Mouse (Mus musculus): ENCODE data around the gene Olfr221. TPM values are rescaled to one million over a fixed set of nuclear protein-coding genes. Genes with fewer than 3 reads are reported as not detected.

Olfr221 gene
- total and polyA plus RNA-seq, 2 experiments: not detected

- DNase-seq (ENCODE audit: extremely low read depth, low read depth, low spot score): no peak
- Histone ChIP-seq H3K4me1 (ENCODE audit: control insufficient read depth, insufficient read depth, low read length) (no peaks in the 10 kb centered on the region), H3K27ac (replicated peaks; ENCODE audit: insufficient read depth, low read depth, low read length) (no peak overlapping the region), H3K9ac (ENCODE audit: low read depth, low read length) (no peak overlapping the region), H3K4me3 (ENCODE audit: insufficient read depth, low read depth, low read length) (no peak overlapping the region), H3K36me3 (ENCODE audit: control insufficient read depth, insufficient read depth, low read length) (peaks cover 16% of the 10 kb centered on the region), H3K27me3 (ENCODE audit: control insufficient read depth, insufficient read depth, low read length) (no peaks in the 10 kb centered on the region), H3K79me2 (ENCODE audit: control insufficient read depth, insufficient read depth, low read length) (no peaks in the 10 kb centered on the region)
- TF ChIP-seq CTCF (IDR thresholded peaks at IDR 0.05; ENCODE audit: low read depth, low read length) (peak; percentile 35), POLR2A (IDR thresholded peaks at IDR 0.05; ENCODE audit: extremely low read depth, insufficient read depth, low read length) (no peak)
- 91% methylated on average over 8 of the region's 8 CpGs for WGBS
These were observed 36.0 kb downstream of the Olfr221 start for GRCm38 (mm10) chr14:52006241-52006640.

DNA sequence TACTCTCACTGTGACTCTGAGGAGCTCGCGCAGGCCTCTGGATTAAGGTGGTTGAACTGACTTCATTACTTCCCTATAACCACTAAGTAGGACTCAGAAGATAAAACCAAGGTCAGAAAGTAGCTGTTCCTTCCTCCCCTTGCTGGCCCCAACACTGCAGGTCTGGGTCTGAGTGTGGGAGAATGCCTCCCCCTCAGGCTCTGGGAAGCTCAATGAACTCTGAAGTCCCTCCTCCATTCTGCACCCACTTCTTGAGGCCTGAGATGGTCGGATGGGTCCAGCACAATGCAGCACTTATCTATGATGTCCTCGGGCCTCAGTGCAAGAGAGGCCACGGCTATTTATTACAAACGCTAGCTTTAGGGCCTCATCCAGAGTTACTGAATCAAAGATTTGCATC is 36.6 kb downstream of the Olfr221 start:
- WGBS: 83% methylated on average over 6 of the region's 6 CpGs
- TF ChIP-seq POLR2A (IDR thresholded peaks at IDR 0.05; ENCODE audit: extremely low read depth, insufficient read depth, low read length) (no peak), CTCF (IDR thresholded peaks at IDR 0.05; ENCODE audit: low read depth, low read length) (no peak)

GRCm38 (mm10) chr14:52005141-52005540 is 37.1 kb downstream of the Olfr221 start:
- 82% methylated on average over 7 of the region's 7 CpGs for WGBS
- Histone ChIP-seq H3K27ac (replicated peaks; ENCODE audit: insufficient read depth, low read depth, low read length) (no peak overlapping the region), H3K4me3 (ENCODE audit: insufficient read depth, low read depth, low read length) (no peak overlapping the region), H3K4me1 (ENCODE audit: control insufficient read depth, insufficient read depth, low read length) (no peaks in the 10 kb centered on the region), H3K36me3 (ENCODE audit: control insufficient read depth, insufficient read depth, low read length) (peaks cover 16% of the 10 kb centered on the region), H3K79me2 (ENCODE audit: control insufficient read depth, insufficient read depth, low read length) (no peaks in the 10 kb centered on the region), H3K27me3 (ENCODE audit: control insufficient read depth, insufficient read depth, low read length) (no peaks in the 10 kb centered on the region), H3K9ac (ENCODE audit: low read depth, low read length) (no peak overlapping the region)
- no peak for DNase-seq (ENCODE audit: extremely low read depth, low read depth, low spot score)
- no peak for TF ChIP-seq CTCF (IDR thresholded peaks at IDR 0.05; ENCODE audit: low read depth, low read length)

More for the DNA sequence above, 36.6 kb downstream of the Olfr221 start:
- Histone ChIP-seq H3K4me1 (ENCODE audit: control insufficient read depth, insufficient read depth, low read length) (no peaks in the 10 kb centered on the region), H3K79me2 (ENCODE audit: control insufficient read depth, insufficient read depth, low read length) (no peaks in the 10 kb centered on the region), H3K27ac (replicated peaks; ENCODE audit: insufficient read depth, low read depth, low read length) (no peak overlapping the region), H3K4me3 (ENCODE audit: insufficient read depth, low read depth, low read length) (no peak overlapping the region), H3K9ac (ENCODE audit: low read depth, low read length) (no peak overlapping the region), H3K36me3 (ENCODE audit: control insufficient read depth, insufficient read depth, low read length) (peaks cover 16% of the 10 kb centered on the region), H3K27me3 (ENCODE audit: control insufficient read depth, insufficient read depth, low read length) (no peaks in the 10 kb centered on the region)
- no peak for DNase-seq (ENCODE audit: extremely low read depth, low read depth, low spot score)

- TF ChIP-seq CTCF (IDR thresholded peaks at IDR 0.05; ENCODE audit: low read depth, low read length) (no peak), POLR2A (IDR thresholded peaks at IDR 0.05; ENCODE audit: extremely low read depth, insufficient read depth, low read length) (no peak)
- H3K4me1 ChIP-seq (ENCODE audit: control insufficient read depth, insufficient read depth, low read length): no peaks in the 10 kb centered on the region
- H3K27me3 ChIP-seq (ENCODE audit: control insufficient read depth, insufficient read depth, low read length): no peaks in the 10 kb centered on the region
- DNase-seq (ENCODE audit: extremely low read depth, low read depth, low spot score): no peak
- H3K9ac ChIP-seq (ENCODE audit: low read depth, low read length): no peak overlapping the region
- H3K79me2 ChIP-seq (ENCODE audit: control insufficient read depth, insufficient read depth, low read length): no peaks in the 10 kb centered on the region
- peaks cover 16% of the 10 kb centered on the region for H3K36me3 ChIP-seq (ENCODE audit: control insufficient read depth, insufficient read depth, low read length)
- H3K27ac ChIP-seq (replicated peaks; ENCODE audit: insufficient read depth, low read depth, low read length): no peak overlapping the region
- no peak overlapping the region for H3K4me3 ChIP-seq (ENCODE audit: insufficient read depth, low read depth, low read length)
- WGBS: 69% methylated on average over 16 of the region's 16 CpGs
These were observed 38.2 kb downstream of the Olfr221 start for GRCm38 (mm10) chr14:52003981-52004495.

- no peaks in the 10 kb centered on the region for H3K79me2 ChIP-seq (ENCODE audit: control insufficient read depth, insufficient read depth, low read length)
- no peaks in the 10 kb centered on the region for H3K36me3 ChIP-seq (ENCODE audit: control insufficient read depth, insufficient read depth, low read length)
- TF ChIP-seq POLR2A (IDR thresholded peaks at IDR 0.05; ENCODE audit: extremely low read depth, insufficient read depth, low read length) (no peak), CTCF (IDR thresholded peaks at IDR 0.05; ENCODE audit: low read depth, low read length) (no peak)
- H3K4me1 ChIP-seq (ENCODE audit: control insufficient read depth, insufficient read depth, low read length): no peaks in the 10 kb centered on the region
- WGBS: 95% methylated on average over 14 of the region's 14 CpGs
- no peak overlapping the region for H3K9ac ChIP-seq (ENCODE audit: low read depth, low read length)
- no peak overlapping the region for H3K27ac ChIP-seq (replicated peaks; ENCODE audit: insufficient read depth, low read depth, low read length)
- DNase-seq (ENCODE audit: extremely low read depth, low read depth, low spot score): no peak
- no peaks in the 10 kb centered on the region for H3K27me3 ChIP-seq (ENCODE audit: control insufficient read depth, insufficient read depth, low read length)
- H3K4me3 ChIP-seq (ENCODE audit: insufficient read depth, low read depth, low read length): no peak overlapping the region
These were observed 44.8 kb downstream of the Olfr221 start for GRCm38 (mm10) chr14:51997483-51997882.

DNA sequence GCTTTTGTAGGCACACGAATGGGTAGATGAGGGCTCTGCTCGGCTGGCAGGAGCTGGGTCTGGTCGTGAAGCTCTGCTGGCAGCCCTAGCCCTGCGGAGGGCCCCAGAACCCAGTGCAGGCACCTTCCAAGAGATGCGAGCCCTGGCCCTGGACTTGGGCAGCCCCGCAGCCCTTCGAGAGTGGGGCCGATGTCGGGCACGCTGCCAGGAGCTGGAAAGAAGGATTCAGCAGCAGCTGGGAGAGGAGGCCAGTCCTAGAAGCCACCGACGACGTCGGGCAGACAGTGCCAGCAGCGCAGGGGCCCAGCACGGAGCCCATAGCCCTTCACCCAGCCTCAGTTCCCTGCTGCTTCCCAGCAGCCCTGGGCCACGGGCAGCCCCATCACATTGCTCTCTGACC is 45.4 kb downstream of the Olfr221 start:
- H3K4me3 ChIP-seq (ENCODE audit: insufficient read depth, low read depth, low read length): no peak overlapping the region
- H3K36me3 ChIP-seq (ENCODE audit: control insufficient read depth, insufficient read depth, low read length): no peaks in the 10 kb centered on the region
- no peak overlapping the region for H3K27ac ChIP-seq (replicated peaks; ENCODE audit: insufficient read depth, low read depth, low read length)
- H3K9ac ChIP-seq (ENCODE audit: low read depth, low read length): no peak overlapping the region
- no peak for DNase-seq (ENCODE audit: extremely low read depth, low read depth, low spot score)
- no peaks in the 10 kb centered on the region for H3K4me1 ChIP-seq (ENCODE audit: control insufficient read depth, insufficient read depth, low read length)
- 80% methylated on average over 17 of the region's 17 CpGs for WGBS
- TF ChIP-seq POLR2A (IDR thresholded peaks at IDR 0.05; ENCODE audit: extremely low read depth, insufficient read depth, low read length): no peak
- no peak for TF ChIP-seq CTCF (IDR thresholded peaks at IDR 0.05; ENCODE audit: low read depth, low read length)
- H3K79me2 ChIP-seq (ENCODE audit: control insufficient read depth, insufficient read depth, low read length): no peaks in the 10 kb centered on the region
- no peaks in the 10 kb centered on the region for H3K27me3 ChIP-seq (ENCODE audit: control insufficient read depth, insufficient read depth, low read length)
